Mouse (Mus musculus) intestine, postnatal 0 days (tissue): ENCODE measurements around the gene Cfap46. TPM values are rescaled to one million over a fixed set of nuclear protein-coding genes. Genes with fewer than 3 reads are reported as not detected.
A peak's percentile ranks its signal among the peaks of the same experiment; 100 is the strongest.

ENCODE experiments used
- ATAC-seq: fragments of 200-750 bp; cut with Nextera tagmentation; 2 replicates; pipeline ENCODE4 v1.8.0; 2017; ENCODE audit warnings: mild to moderate bottlenecking, moderate TSS enrichment, moderate library complexity
- H3K27ac ChIP-seq: fragments of 300-500 bp; sonication (generic); 2 replicates; pipeline ENCODE4 v1.5.1; 2014; ENCODE audit warnings: mild to moderate bottlenecking, low read depth, low read length, moderate library complexity
- H3K27me3 ChIP-seq: fragments of 300-500 bp; sonication (generic); replicated peaks from 2 replicates; pipeline ENCODE4 v1.6.1; 2014; ENCODE audit warnings: low read length, mixed read lengths; ENCODE audit not compliant: control insufficient read depth, insufficient read depth
- H3K36me3 ChIP-seq: fragments of 300-500 bp; sonication (generic); 2 replicates; pipeline ENCODE4 v1.6.1; 2014; ENCODE audit warnings: mild to moderate bottlenecking, moderate library complexity; ENCODE audit not compliant: control insufficient read depth, insufficient read depth
- H3K4me1 ChIP-seq: fragments of 300-500 bp; sonication (generic); replicated peaks from 2 replicates; pipeline ENCODE4 v1.6.1; 2014; ENCODE audit warnings: antibody characterized with exemption, low read length, mixed read lengths; ENCODE audit not compliant: control insufficient read depth, insufficient read depth
- H3K4me2 ChIP-seq: fragments of 300-500 bp; sonication (generic); replicated peaks from 2 replicates; pipeline ENCODE4 v1.6.1; 2014; ENCODE audit warnings: low read depth, mild to moderate bottlenecking, moderate library complexity
- H3K4me3 ChIP-seq: fragments of 300-500 bp; sonication (generic); 2 replicates; pipeline ENCODE4 v1.5.1; 2014; ENCODE audit warnings: low read depth, low read length
- H3K9ac ChIP-seq: fragments of 300-500 bp; sonication (generic); 2 replicates; pipeline ENCODE4 v1.6.1; 2014; ENCODE audit warnings: mild to moderate bottlenecking, low read depth, low read length
- H3K9me3 ChIP-seq: fragments of 300-500 bp; sonication (generic); 2 replicates; pipeline ENCODE4 v1.6.1; 2016; ENCODE audit warnings: mixed run types; ENCODE audit not compliant: control insufficient read depth
- CTCF ChIP-seq: sonication (generic); IDR thresholded peaks from 2 replicates; pipeline ENCODE4 v1.5.1; 2016; ENCODE audit warnings: low read depth, mild to moderate bottlenecking, control low read depth, antibody characterized with exemption, moderate library complexity
- WGBS: fragments of 180-500 bp; shearing (Covaris S2); extraction: QIAGEN DNeasy Blood & Tissue Kit; methylation state at CpG from one replicate; pipeline ENCODE4 v1.1.7; 2014; 5-methylcytosine and 5-hydroxymethylcytosine counted together
- polyA plus RNA-seq: library from polyadenylated mRNA; unstranded; fragments of >200 nt; fragmentation: Nextera tagmentation; extraction: Ambion mirVana; gene quantifications from 2 replicates; pipeline ENCODE4 v1.2.1, GENCODE M21; 2015

Cfap46 gene
- polyA plus RNA-seq, 1 experiment from 2014 or later: not detected

DNA sequence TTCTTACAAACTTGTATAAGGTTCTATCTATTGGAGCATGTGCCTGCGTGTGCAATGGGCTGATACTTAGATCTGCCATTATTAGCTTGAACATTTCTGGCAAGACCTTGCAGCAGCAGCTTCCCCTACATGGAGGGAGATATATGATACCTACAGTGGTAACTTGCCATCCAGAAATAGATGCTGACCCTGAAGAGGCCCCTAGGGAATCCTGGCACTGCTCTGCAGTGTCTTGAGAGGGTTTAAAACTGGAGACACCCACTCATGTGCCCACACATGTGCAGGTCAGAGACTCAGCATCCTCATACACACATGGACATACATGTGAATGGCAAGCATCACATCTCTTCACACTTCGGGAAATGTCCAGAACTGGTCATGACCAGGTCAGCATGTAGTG, 119.5 kb downstream of the Cfap46 start:
- H3K4me2 ChIP-seq: no peak overlapping the region
- no peak for TF ChIP-seq CTCF
- no peaks in the 10 kb centered on the region for H3K4me1 ChIP-seq
- no peak overlapping the region for H3K4me3 ChIP-seq
- 92% methylated on average over 2 of the region's 2 CpGs for WGBS
- no peak overlapping the region for H3K9ac ChIP-seq
- no peak for ATAC-seq
- H3K36me3 ChIP-seq: peaks cover 53% of the 10 kb centered on the region
- H3K9me3 ChIP-seq: no peaks in the 10 kb centered on the region
- H3K27ac ChIP-seq: no peak overlapping the region
- no peaks in the 10 kb centered on the region for H3K27me3 ChIP-seq

DNA sequence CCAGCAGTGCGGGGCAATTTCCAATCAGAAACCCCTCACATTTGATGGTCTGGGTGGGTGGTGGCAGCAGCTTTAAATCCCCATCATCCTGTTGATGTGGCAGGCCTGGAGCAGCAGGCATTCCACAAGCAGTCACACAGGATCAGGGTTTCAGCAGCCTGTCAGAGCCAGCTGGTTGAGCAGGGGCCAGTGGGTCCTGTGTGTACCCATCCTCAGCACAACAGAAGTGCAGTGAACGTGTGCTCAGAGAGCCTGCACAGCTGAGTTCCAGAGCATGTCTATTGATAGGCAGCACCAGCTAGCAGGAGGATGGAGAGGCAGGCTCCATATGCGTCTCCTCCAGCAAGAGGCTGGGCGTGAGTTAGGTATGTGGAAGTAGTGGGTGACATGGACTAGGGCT, 120.2 kb downstream of the Cfap46 start:
- Histone ChIP-seq H3K4me2 (no peak overlapping the region), H3K9me3 (no peaks in the 10 kb centered on the region), H3K27me3 (no peaks in the 10 kb centered on the region), H3K36me3 (peaks cover 57% of the 10 kb centered on the region), H3K4me1 (no peaks in the 10 kb centered on the region), H3K9ac (no peak overlapping the region), H3K4me3 (no peak overlapping the region), H3K27ac (no peak overlapping the region)
- no peak for TF ChIP-seq CTCF
- WGBS: 81% methylated on average over 4 of the region's 4 CpGs
- ATAC-seq: no peak

DNA sequence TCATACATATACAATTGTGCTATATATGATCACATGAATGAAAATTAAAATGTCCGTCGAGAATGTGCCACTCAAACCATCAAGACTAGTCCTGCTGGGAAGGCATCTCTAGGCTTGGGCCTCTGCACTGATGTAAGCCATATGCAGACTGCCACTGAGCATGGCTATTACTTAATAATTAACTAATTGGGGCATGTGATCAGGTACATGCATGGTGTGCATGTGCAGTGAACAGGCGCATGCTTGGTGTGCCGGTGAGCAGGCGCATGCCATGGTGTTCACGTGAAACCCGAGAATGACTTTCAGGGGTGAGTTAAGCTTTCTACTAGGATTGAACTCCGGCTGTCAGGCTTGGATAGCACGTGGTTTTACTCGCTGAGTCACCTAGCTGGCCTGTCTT, 124.0 kb downstream of the Cfap46 start:
- Histone ChIP-seq H3K4me1 (no peaks in the 10 kb centered on the region), H3K27me3 (no peaks in the 10 kb centered on the region), H3K4me3 (no peak overlapping the region), H3K36me3 (peaks cover 45% of the 10 kb centered on the region), H3K27ac (no peak overlapping the region), H3K4me2 (no peak overlapping the region), H3K9me3 (no peaks in the 10 kb centered on the region), H3K9ac (no peak overlapping the region)
- WGBS: 83% methylated on average over 10 of the region's 10 CpGs
- no peak for TF ChIP-seq CTCF
- ATAC-seq: peak; percentile 43; the same call in 1 of the 2 replicates

DNA sequence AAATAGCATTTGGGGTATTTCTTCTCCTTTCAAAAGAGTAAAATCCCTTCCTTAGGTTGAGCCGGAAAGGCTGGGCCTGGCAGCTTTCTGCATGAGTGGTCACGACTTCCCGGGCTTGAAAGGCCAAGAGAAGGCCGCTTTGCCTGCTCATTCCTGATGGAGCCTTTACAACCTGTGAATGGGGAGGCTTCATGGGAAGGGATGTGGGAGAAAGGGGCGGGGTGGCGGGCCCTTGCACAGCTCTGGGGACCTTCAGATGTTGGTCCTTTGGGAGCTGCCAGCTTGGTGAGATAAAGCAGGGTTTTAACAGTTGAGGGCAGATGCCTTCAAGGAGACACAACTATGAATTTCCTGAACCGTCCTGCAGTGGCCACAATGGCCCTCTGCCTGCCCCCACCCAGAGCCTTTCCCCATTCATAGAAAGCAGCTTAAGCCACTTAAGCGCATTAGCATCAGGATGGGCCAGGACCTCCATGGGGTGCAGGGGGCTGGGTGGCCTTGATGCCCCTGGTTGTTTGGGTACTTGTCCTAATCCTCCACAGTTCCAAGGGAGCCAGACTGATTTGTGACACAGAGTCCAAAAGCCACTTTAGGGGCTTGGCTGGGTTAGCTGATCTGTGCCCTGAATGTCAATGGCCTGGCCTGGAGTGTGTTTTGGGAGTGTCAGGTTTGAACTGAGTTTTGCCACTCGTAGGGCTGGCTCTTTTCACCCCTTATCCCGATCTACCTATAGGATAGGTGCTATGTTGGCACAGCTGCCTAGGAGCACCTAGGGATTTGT, 126.7 kb downstream of the Cfap46 start:
- Histone ChIP-seq H3K4me1 (no peaks in the 10 kb centered on the region), H3K9me3 (no peaks in the 10 kb centered on the region), H3K4me3 (no peak overlapping the region), H3K27me3 (no peaks in the 10 kb centered on the region), H3K36me3 (peaks cover 28% of the 10 kb centered on the region), H3K4me2 (no peak overlapping the region), H3K9ac (no peak overlapping the region), H3K27ac (no peak overlapping the region)
- no peak for ATAC-seq
- TF ChIP-seq CTCF: no peak
- 71% methylated on average over 10 of the region's 10 CpGs for WGBS

DNA sequence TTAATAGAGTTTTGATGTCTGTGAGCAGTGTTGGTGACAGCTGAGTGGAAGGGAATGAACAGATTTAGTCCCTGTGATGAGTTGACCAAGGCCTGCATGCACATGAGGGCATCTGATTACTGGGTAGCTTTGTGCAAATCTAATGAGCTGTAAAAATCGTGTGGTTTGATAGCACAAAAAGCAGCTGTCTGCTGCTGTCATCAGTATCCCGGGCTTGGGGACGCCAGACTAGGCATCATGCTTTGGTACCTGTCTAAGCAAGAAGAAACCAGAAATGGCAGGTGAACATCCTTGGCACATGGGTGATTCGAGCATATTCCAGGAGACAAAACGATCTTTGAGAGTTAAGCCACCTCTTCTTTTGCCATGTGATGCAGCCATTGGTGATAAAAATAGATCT, 127.3 kb downstream of the Cfap46 start:
- H3K27ac ChIP-seq: no peak overlapping the region
- no peak overlapping the region for H3K4me2 ChIP-seq
- no peaks in the 10 kb centered on the region for H3K27me3 ChIP-seq
- no peak overlapping the region for H3K9ac ChIP-seq
- TF ChIP-seq CTCF: no peak
- no peak overlapping the region for H3K4me3 ChIP-seq
- no peak for ATAC-seq
- no peaks in the 10 kb centered on the region for H3K9me3 ChIP-seq
- WGBS: 75% methylated on average over 5 of the region's 5 CpGs
- no peaks in the 10 kb centered on the region for H3K4me1 ChIP-seq
- peaks cover 28% of the 10 kb centered on the region for H3K36me3 ChIP-seq

DNA sequence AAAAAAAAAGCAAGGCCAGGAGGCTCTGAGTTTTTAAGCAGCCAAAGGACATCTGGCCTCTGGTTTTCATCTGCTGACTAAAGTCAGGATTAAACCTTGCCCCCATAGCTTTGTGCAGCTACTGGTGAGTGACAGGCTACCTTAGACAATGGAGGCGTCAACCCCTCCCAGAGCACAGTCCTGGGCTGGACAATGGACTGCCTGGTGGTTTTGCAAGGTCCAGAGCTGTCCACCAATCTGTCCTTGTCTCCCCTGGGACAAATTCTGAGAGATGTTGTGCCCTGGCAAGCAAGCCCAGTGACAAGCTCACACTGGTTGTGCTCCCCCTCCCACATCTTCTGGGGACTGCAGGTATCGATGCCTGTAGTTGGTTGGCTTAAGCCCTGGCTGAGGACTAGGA, 132.1 kb downstream of the Cfap46 start:
- Histone ChIP-seq H3K27me3 (no peaks in the 10 kb centered on the region), H3K9ac (no peak overlapping the region), H3K4me1 (no peaks in the 10 kb centered on the region), H3K27ac (no peak overlapping the region), H3K36me3 (no peaks in the 10 kb centered on the region; the same call in 1 of the 2 replicates), H3K4me2 (no peak overlapping the region), H3K4me3 (no peak overlapping the region), H3K9me3 (no peaks in the 10 kb centered on the region)
- 82% methylated on average over 2 of the region's 2 CpGs for WGBS
- no peak for ATAC-seq
- TF ChIP-seq CTCF: no peak

Other genes starting within 250 kb of the Cfap46 start
- 0.31 and 0.86 TPM in 2 replicates for gene Nkx6-2, start 101.0 kb downstream of the Cfap46 start, polyA plus RNA-seq
- gene Adgra1, start 150.4 kb upstream of the Cfap46 start, polyA plus RNA-seq: 0.08 and 0.51 TPM in 2 replicates
- gene Kndc1, start 210.9 kb upstream of the Cfap46 start, polyA plus RNA-seq: 0.08 and 0.23 TPM in 2 replicates